12 mouse cellular contexts compared by ENCODE assay signal in the genomic region with DNA sequence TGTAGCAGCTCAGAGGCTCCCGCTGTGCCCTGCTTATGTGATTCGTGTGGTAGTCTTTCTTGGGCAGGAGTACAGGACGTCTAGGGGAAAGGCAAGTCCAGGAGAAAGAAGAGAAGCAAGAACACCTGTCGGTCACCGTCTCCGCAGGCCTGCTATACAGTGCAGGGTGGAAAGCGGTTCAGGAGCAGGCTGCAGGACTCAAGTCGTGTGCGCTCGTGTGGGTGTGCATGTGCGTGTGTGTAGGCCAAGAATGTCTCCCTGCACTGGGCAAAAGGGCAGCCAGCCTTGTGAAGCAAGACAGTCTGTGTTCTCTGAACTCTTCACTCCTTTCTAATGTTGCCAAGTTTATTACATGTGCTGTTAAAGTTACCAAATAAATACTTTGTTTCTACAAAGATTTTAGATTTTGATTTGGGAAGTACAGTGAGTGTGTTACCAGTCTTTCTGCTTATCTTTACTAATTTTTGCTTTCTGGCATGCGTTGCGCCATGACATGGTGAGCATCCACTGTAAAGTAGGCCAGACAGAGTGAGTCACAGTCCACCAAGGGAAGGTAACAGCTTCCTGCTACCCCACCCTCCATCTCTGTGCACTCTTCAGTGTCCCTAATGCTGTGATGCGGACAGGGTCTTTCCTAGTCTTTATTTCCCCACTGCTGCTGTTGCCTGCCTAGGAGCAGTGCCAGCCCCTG.
A peak's percentile ranks its signal among the peaks of the same experiment; 100 is the strongest.
DNase-seq lines count a peak whose midpoint lies in the region; ATAC-seq lines count a peak whose summit lies in the region.
"Had no signal": no experiment of that assay in that cellular context is flagged by ENCODE, and none has a peak within 500 bp of the region (broad histone marks: within the 10 kb centered on the region; RNA-seq: fewer than 3 reads in every experiment).

No protein-coding gene starts in this region.

- WGBS in limb, embryonic 12.5 days: 88% methylated on average over 14 of the region's 14 CpGs
- WGBS in limb, embryonic 10.5 days: 92% methylated on average over 14 of the region's 14 CpGs
- WGBS in forebrain, embryonic 11.5 days: 93% methylated on average over 14 of the region's 14 CpGs

- H3K4me3 ChIP-seq in limb, embryonic 12.5 days (replicated peaks): no peak overlapping the region
- no peak overlapping the region for H3K4me3 ChIP-seq in limb, embryonic 10.5 days
- no peak overlapping the region for H3K4me3 ChIP-seq in forebrain, embryonic 11.5 days (ENCODE audit: low read depth, low read length)
- H3K4me3 ChIP-seq: embryonic facial prominence, embryonic 13.5 days; left cerebral cortex, adult 2 months had no signal

- peak; percentile 58 to 82 for DNase-seq in adrenal gland, adult (ENCODE audit: inconsistent age in 2 of 2, low spot score in 1 of 2)
- no peak for DNase-seq in adrenal gland, postnatal 4 days (ENCODE audit: low spot score in 2 of 2)
- DNase-seq in limb, embryonic 10.5 days (ENCODE audit: low spot score): no peak
- DNase-seq in adipocyte (ENCODE audit: low spot score): peak; percentile 80
- DNase-seq in kidney, adult 9 months: peak; percentile 78
- DNase-seq in right cerebral cortex, postnatal 25 days: no peak
- DNase-seq in forebrain, embryonic 11.5 days (ENCODE audit: low spot score): no peak
- DNase-seq: cerebellum, adult 11 months; lung, embryonic 14.5 days had no signal

- no peaks in the 10 kb centered on the region for H3K9me3 ChIP-seq in limb, embryonic 12.5 days
- H3K9me3 ChIP-seq in limb, embryonic 10.5 days (replicated peaks): no peaks in the 10 kb centered on the region
- H3K9me3 ChIP-seq in forebrain, embryonic 11.5 days (ENCODE audit: control insufficient read depth, low read length): no peaks in the 10 kb centered on the region
- H3K9me3 ChIP-seq: embryonic facial prominence, embryonic 13.5 days had no signal

- ATAC-seq in limb, embryonic 12.5 days (ENCODE audit: insufficient number of reproducible peaks, insufficient read depth, low FRiP score, low TSS enrichment, low read depth): no peak
- ATAC-seq in forebrain, embryonic 11.5 days (replicated peaks; ENCODE audit: low FRiP score): no peak

- peak overlapping the region; percentile 45; the same call in 1 of the 2 replicates for H3K27ac ChIP-seq in limb, embryonic 12.5 days
- H3K27ac ChIP-seq in limb, embryonic 10.5 days: no peak overlapping the region
- no peak overlapping the region for H3K27ac ChIP-seq in forebrain, embryonic 11.5 days (ENCODE audit: low read depth, low read length)
- H3K27ac ChIP-seq: embryonic facial prominence, embryonic 13.5 days; left cerebral cortex, adult 2 months had no signal

- peaks cover 20% of the 10 kb centered on the region for H3K36me3 ChIP-seq in limb, embryonic 12.5 days
- peaks cover 11% of the 10 kb centered on the region; the same call in 1 of the 2 replicates for H3K36me3 ChIP-seq in limb, embryonic 10.5 days
- no peaks in the 10 kb centered on the region for H3K36me3 ChIP-seq in forebrain, embryonic 11.5 days (ENCODE audit: control insufficient read depth, insufficient read depth, low read length)

- no peak overlapping the region for H3K9ac ChIP-seq in limb, embryonic 12.5 days (replicated peaks)
- no peak overlapping the region for H3K9ac ChIP-seq in forebrain, embryonic 11.5 days (ENCODE audit: low read length)
- H3K9ac ChIP-seq: embryonic facial prominence, embryonic 13.5 days; lung, embryonic 14.5 days had no signal

- no peak overlapping the region for H3K4me2 ChIP-seq in limb, embryonic 12.5 days
- no peak overlapping the region for H3K4me2 ChIP-seq in forebrain, embryonic 11.5 days (ENCODE audit: low read depth, low read length, severe bottlenecking)
- H3K4me2 ChIP-seq: embryonic facial prominence, embryonic 13.5 days; lung, embryonic 14.5 days had no signal

- peaks cover 18% of the 10 kb centered on the region for H3K4me1 ChIP-seq in limb, embryonic 12.5 days (replicated peaks)
- H3K4me1 ChIP-seq in limb, embryonic 10.5 days: peaks cover 14% of the 10 kb centered on the region; the same call in 1 of the 2 replicates
- H3K4me1 ChIP-seq in forebrain, embryonic 11.5 days (replicated peaks; ENCODE audit: control insufficient read depth, insufficient read depth, low read length): no peaks in the 10 kb centered on the region

- H3K27me3 ChIP-seq in limb, embryonic 12.5 days: no peaks in the 10 kb centered on the region
- no peaks in the 10 kb centered on the region for H3K27me3 ChIP-seq in limb, embryonic 10.5 days (ENCODE audit: low read depth, poor library complexity, severe bottlenecking)
- no peaks in the 10 kb centered on the region for H3K27me3 ChIP-seq in forebrain, embryonic 11.5 days (ENCODE audit: control insufficient read depth, insufficient read depth, low read length)
- H3K27me3 ChIP-seq: embryonic facial prominence, embryonic 13.5 days had no signal

Comparison
In these comparisons a context has a peak if more than half of its experiments do, and no peak if none do; other contexts are left out.
1. DNase-seq: peak in adrenal gland, adult (2 of 2), adipocyte (single experiment) and kidney, adult 9 months (single experiment); none in adrenal gland, postnatal 4 days (0 of 2), limb, embryonic 10.5 days (single experiment), right cerebral cortex, postnatal 25 days (single experiment) and forebrain, embryonic 11.5 days (single experiment).